Comparison of ENCODE assay signal across 8 mouse cellular contexts in the genomic region with DNA sequence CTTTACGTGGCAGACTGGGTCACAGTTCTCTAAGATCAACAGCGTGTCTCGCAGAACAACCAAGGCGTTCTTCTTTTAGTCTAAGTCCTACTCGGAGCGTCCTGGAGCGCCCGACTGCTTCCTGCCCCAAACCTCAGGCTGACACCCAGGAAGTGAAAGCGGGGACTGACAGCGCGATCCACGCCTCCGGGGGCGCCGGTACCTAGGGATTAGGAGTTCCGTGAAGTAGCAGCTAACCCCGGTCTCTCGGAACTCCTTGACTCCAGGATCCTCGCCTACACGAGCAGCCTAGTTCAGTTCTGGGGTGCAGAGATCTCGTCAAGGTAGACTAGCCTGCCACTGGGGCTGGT. TPM values are rescaled to one million over a fixed set of nuclear protein-coding genes. Genes with fewer than 3 reads are reported as not detected.
A peak's percentile ranks its signal among the peaks of the same experiment; 100 is the strongest.
DNase-seq lines count a peak whose midpoint lies in the region; ATAC-seq lines count a peak whose summit lies in the region.

A gene (plus strand): TSS at position 199 of the 350 bp plus-strand sequence.

- peak; percentile 36 for DNase-seq in brain, embryonic 18.5 days (ENCODE audit: low read depth, low spot score)
- DNase-seq in gastrocnemius, postnatal 4 days (ENCODE audit: low spot score in 2 of 2) = peak; percentile 36 to 58

- no peak for ATAC-seq in erythroblast, adult 5-6 weeks (replicated peaks; ENCODE audit: low FRiP score, poor library complexity, severe bottlenecking)
- ATAC-seq in intestine, embryonic 15.5 days = peak; percentile 38
- no peak for ATAC-seq in limb, embryonic 12.5 days (ENCODE audit: insufficient number of reproducible peaks, insufficient read depth, low FRiP score, low TSS enrichment, low read depth)
- peak; percentile 28 for ATAC-seq in midbrain, embryonic 13.5 days
- ATAC-seq in stomach, embryonic 15.5 days (ENCODE audit: insufficient read depth, low FRiP score, low read depth) = peak; percentile 8; the same call in 1 of the 2 replicates

- WGBS in intestine, embryonic 15.5 days = under 1% methylated on average over 21 of the region's 21 CpGs
- under 1% methylated on average over 21 of the region's 21 CpGs for WGBS in limb, embryonic 12.5 days
- 0% methylated on average over 21 of the region's 21 CpGs for WGBS in midbrain, embryonic 13.5 days
- WGBS in stomach, embryonic 15.5 days = under 1% methylated on average over 21 of the region's 21 CpGs

- H3K4me3 ChIP-seq in erythroblast, embryonic 14.5 days (replicated peaks) = peak within 1 kb of the TSS; percentile 53
- peak within 1 kb of the TSS; percentile 67 for H3K4me3 ChIP-seq in intestine, embryonic 15.5 days (replicated peaks)
- H3K4me3 ChIP-seq in limb, embryonic 12.5 days (replicated peaks) = peak within 1 kb of the TSS; percentile 76
- H3K4me3 ChIP-seq in midbrain, embryonic 13.5 days (replicated peaks) = peak within 1 kb of the TSS; percentile 79
- peak within 1 kb of the TSS; percentile 59 for H3K4me3 ChIP-seq in stomach, embryonic 15.5 days (replicated peaks)

- H3K9ac ChIP-seq in intestine, embryonic 15.5 days = peak within 1 kb of the TSS; percentile 76
- H3K9ac ChIP-seq in limb, embryonic 12.5 days (replicated peaks) = peak within 1 kb of the TSS; percentile 77
- H3K9ac ChIP-seq in midbrain, embryonic 13.5 days (replicated peaks) = peak within 1 kb of the TSS; percentile 88
- H3K9ac ChIP-seq in stomach, embryonic 15.5 days = peak within 1 kb of the TSS; percentile 63

- H3K4me2 ChIP-seq in intestine, embryonic 15.5 days (replicated peaks) = peak within 1 kb of the TSS; percentile 99
- peak within 1 kb of the TSS; percentile 97 for H3K4me2 ChIP-seq in limb, embryonic 12.5 days
- peak within 1 kb of the TSS; percentile 99 for H3K4me2 ChIP-seq in midbrain, embryonic 13.5 days (replicated peaks)
- H3K4me2 ChIP-seq in stomach, embryonic 15.5 days = peak within 1 kb of the TSS; percentile 99

- H3K27me3 ChIP-seq in erythroblast, embryonic 14.5 days (ENCODE audit: control insufficient read depth) = peaks cover 45% of the 10 kb centered on the region
- H3K27me3 ChIP-seq in intestine, embryonic 15.5 days (replicated peaks) = no peaks in the 10 kb centered on the region
- peaks cover 15% of the 10 kb centered on the region for H3K27me3 ChIP-seq in limb, embryonic 12.5 days
- peaks cover 21% of the 10 kb centered on the region for H3K27me3 ChIP-seq in midbrain, embryonic 13.5 days
- no peaks in the 10 kb centered on the region for H3K27me3 ChIP-seq in stomach, embryonic 15.5 days (replicated peaks)

- H3K4me1 ChIP-seq in erythroblast, embryonic 14.5 days (ENCODE audit: control insufficient read depth) = no peaks in the 10 kb centered on the region
- peaks cover 10% of the 10 kb centered on the region for H3K4me1 ChIP-seq in intestine, embryonic 15.5 days (replicated peaks)
- H3K4me1 ChIP-seq in limb, embryonic 12.5 days (replicated peaks) = peaks cover 30% of the 10 kb centered on the region
- H3K4me1 ChIP-seq in midbrain, embryonic 13.5 days (replicated peaks) = peaks cover 58% of the 10 kb centered on the region
- peaks cover 4% of the 10 kb centered on the region for H3K4me1 ChIP-seq in stomach, embryonic 15.5 days

- no peaks in the 10 kb centered on the region for H3K36me3 ChIP-seq in erythroblast, embryonic 14.5 days (ENCODE audit: control insufficient read depth)
- H3K36me3 ChIP-seq in intestine, embryonic 15.5 days = no peaks in the 10 kb centered on the region
- H3K36me3 ChIP-seq in limb, embryonic 12.5 days = no peaks in the 10 kb centered on the region
- H3K36me3 ChIP-seq in midbrain, embryonic 13.5 days = no peaks in the 10 kb centered on the region
- no peaks in the 10 kb centered on the region for H3K36me3 ChIP-seq in stomach, embryonic 15.5 days

- no peaks in the 10 kb centered on the region for H3K9me3 ChIP-seq in erythroblast, embryonic 14.5 days (ENCODE audit: control insufficient read depth, low read length)
- no peaks in the 10 kb centered on the region for H3K9me3 ChIP-seq in intestine, embryonic 15.5 days
- H3K9me3 ChIP-seq in limb, embryonic 12.5 days = no peaks in the 10 kb centered on the region
- H3K9me3 ChIP-seq in midbrain, embryonic 13.5 days = no peaks in the 10 kb centered on the region
- no peaks in the 10 kb centered on the region for H3K9me3 ChIP-seq in stomach, embryonic 15.5 days

- peak within 1 kb of the TSS; percentile 89 for H3K27ac ChIP-seq in intestine, embryonic 15.5 days
- H3K27ac ChIP-seq in limb, embryonic 12.5 days = peak within 1 kb of the TSS; percentile 90
- H3K27ac ChIP-seq in midbrain, embryonic 13.5 days = peak within 1 kb of the TSS; percentile 94
- peak within 1 kb of the TSS; percentile 89 for H3K27ac ChIP-seq in stomach, embryonic 15.5 days

RNA-seq across cellular contexts. Expression of the gene that starts here (rescaled TPM):
- polyA plus RNA-seq in erythroblast, embryonic 14.5 days (2012) = 0.02 and 0.03 TPM in 2 replicates
- total RNA-seq in erythroblast, adult 5-6 weeks (2015; ENCODE audit: low replicate concordance) = 2.9 and 11.9 TPM in 2 replicates
- total RNA-seq in erythroblast, adult 5-6 weeks (2017; ENCODE audit: low replicate concordance) = 4.6 and 6.0 TPM in 2 replicates
- total RNA-seq in gastrocnemius, postnatal 4 days (2021) = 10 to 100 TPM; 85.3 to 87.5 TPM
- polyA plus RNA-seq in intestine, embryonic 15.5 days (2015; fragmentation: Nextera tagmentation; extraction: Ambion mirVana) = 60.7 and 62.7 TPM in 2 replicates
- polyA plus RNA-seq in limb, embryonic 12.5 days (2016; fragmentation: Nextera tagmentation; extraction: Ambion mirVana) = 50.6 and 52.1 TPM in 2 replicates
- 52.5 and 58.9 TPM in 2 replicates for polyA plus RNA-seq in midbrain, embryonic 13.5 days (2015; fragmentation: Nextera tagmentation; extraction: Ambion mirVana)
- 62.7 and 76.0 TPM in 2 replicates for polyA plus RNA-seq in stomach, embryonic 15.5 days (2015; fragmentation: Nextera tagmentation; extraction: Ambion mirVana)

Comparison
In these comparisons a context has a peak if more than half of its experiments do, and no peak if none do; other contexts are left out.
1. RNA of the gene that starts here (total RNA-seq): 85.3 to 87.5 TPM in gastrocnemius, postnatal 4 days; 2.9 to 11.9 TPM in erythroblast, adult 5-6 weeks; every median in the first group is over 4 times any median in the second.
2. RNA of the gene that starts here (polyA plus RNA-seq): 60.7 to 62.7 TPM in intestine, embryonic 15.5 days, 62.7 to 76.0 TPM in stomach, embryonic 15.5 days, 52.5 to 58.9 TPM in midbrain, embryonic 13.5 days and 50.6 to 52.1 TPM in limb, embryonic 12.5 days; 0.02 to 0.03 TPM in erythroblast, embryonic 14.5 days; every median in the first group is over 10 times any median in the second.
3. ATAC-seq: peak in intestine, embryonic 15.5 days (single experiment), midbrain, embryonic 13.5 days (single experiment) and stomach, embryonic 15.5 days (single experiment); none in erythroblast, adult 5-6 weeks (single experiment) and limb, embryonic 12.5 days (single experiment).
4. Peak in every context shown above with its lines, with median percentiles within 50 percentile points of each other: H3K4me3 ChIP-seq, H3K27ac ChIP-seq, H3K4me2 ChIP-seq and H3K9ac ChIP-seq.